Mouse (Mus musculus) layer of hippocampus, postnatal 36 days (tissue): ENCODE results near the gene Zdhhc14. TPM values are rescaled to one million over a fixed set of nuclear protein-coding genes. Genes with fewer than 3 reads are reported as not detected.

ENCODE experiments used
- DNase-seq, 2 experiments: peaks; one replicate each; pipeline ENCODE4 v3.0.0; 2022
- total RNA-seq, 2 experiments: library from RNA; stranded (reverse); gene quantifications; 2 replicates each; pipeline ENCODE4 v1.2.3; 2021

The Zdhhc14 gene
- total RNA-seq: 10 to 100 TPM; 48.7 to 51.8 TPM

GRCm38 (mm10) chr17:5491801-5492745 lies at the start of gene Zdhhc14:
TSS of gene Zdhhc14 (plus strand) at chr17:5492557.
- peak; percentile 95 to 96 for DNase-seq

- DNase-seq: no peak
These were observed 49.1 kb upstream of the Zdhhc14 start for GRCm38 (mm10) chr17:5443260-5443659.

- no peak for DNase-seq
These were observed 48.6 kb upstream of the Zdhhc14 start for GRCm38 (mm10) chr17:5443751-5444150.

DNA sequence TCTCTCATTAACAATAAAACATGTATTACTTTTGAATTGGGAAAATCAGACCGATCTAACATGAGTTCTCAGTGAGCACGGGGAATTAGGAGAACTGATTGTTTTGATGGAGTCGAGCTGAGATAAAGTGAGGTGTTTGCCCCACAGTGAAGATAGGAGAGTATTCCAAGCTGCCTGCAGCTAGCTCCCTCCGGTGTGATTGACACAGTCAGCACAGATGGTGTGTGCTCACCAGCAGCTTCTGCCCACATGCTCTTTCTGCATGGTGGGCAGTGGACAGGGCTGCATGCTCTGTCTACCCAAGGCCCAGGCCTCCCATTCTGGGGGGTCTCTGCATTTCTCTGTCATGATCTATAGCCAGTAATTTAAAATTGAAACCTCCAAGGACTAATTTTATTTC lies 38.7 kb upstream of the Zdhhc14 start:
- no peak for DNase-seq

GRCm38 (mm10) chr17:5463912-5464311 lies 28.4 kb upstream of the Zdhhc14 start:
- DNase-seq: no peak

GRCm38 (mm10) chr17:5466736-5467135 lies 25.6 kb upstream of the Zdhhc14 start:
- DNase-seq: no peak

DNA sequence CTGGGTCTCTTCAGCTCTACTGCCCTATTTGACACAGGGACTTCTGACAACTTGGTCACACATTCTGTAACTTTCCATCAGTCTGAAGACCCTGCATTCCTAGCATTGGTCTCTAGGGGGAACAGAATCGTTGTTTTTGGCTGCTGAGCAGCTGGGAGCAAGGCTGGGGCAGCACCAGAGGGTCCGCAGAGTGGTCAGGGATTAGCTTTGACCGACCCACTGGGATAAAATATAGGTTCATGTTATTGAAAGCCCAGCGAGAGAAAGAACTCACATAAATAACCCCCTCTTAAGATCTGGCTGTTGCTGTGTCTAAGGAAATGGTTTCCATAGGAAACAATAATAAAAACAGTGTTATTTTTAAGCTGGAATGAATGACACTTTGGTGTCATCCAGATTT lies 25.2 kb upstream of the Zdhhc14 start:
- DNase-seq: no peak

GRCm38 (mm10) chr17:5472268-5472667 lies 20.1 kb upstream of the Zdhhc14 start:
- no peak for DNase-seq

GRCm38 (mm10) chr17:5475960-5476725 lies 16.2 kb upstream of the Zdhhc14 start:
- DNase-seq: no peak

DNA sequence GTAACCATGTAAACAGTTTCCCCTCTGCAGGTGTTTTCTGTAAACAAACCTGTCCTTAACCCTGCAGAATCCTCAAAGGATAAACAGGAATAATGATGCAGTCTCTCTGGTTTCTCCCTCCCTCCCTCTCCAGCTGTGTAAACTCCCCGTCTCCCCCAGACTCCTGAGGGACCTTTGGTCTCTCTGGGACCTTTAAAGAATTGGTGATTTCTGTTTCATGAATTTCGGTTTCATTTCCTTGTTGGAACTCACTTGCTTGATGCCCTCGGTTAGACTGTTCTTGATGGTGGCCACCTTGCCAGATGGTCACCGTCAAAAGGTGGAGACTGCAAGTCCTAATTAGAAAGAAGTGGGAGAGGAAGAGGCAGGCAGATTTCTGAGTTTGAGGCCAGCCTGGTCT lies 8.9 kb upstream of the Zdhhc14 start:
- DNase-seq: no peak

DNA sequence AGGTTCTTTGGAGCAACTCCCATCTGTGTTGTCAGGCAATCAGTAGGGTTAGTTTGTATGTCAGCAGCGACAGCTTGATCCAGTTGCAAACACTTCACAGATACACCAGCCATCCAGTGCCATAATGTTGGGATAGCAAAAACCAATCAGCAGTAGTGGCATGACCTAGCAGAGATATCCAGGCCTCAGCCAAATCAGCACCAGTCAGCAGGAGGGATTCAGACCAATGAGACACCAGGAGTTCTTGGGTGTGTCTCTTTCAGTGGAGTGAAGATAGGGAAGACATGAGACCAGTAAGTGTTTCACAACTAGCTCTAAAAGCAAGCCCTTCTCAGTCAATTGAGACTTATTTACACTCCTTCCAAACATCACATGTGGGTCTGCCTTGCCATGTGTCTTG lies 7.7 kb upstream of the Zdhhc14 start:
- DNase-seq: no peak

DNA sequence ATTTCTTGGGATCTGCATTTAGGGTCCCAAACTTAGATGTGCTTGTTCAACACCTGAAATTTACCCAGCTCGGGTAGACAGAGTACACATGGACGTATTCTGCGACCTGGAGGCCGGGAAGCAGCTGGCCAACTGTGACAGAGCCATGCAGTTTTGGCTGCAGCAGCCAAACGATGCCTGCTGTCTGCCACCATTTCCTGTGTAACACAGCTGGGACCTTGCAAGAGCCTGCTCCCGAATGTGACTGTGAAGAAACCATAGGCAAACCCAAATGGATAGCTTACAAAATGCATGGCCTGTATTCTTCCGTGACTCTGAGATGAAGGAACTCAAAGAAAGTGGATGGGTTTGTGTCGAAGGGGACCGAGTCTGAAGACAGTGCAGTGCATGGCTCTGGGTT lies 4.2 kb upstream of the Zdhhc14 start:
- no peak for DNase-seq

- no peak for DNase-seq
These were observed 2.0 kb upstream of the Zdhhc14 start for GRCm38 (mm10) chr17:5490351-5490750.

DNA sequence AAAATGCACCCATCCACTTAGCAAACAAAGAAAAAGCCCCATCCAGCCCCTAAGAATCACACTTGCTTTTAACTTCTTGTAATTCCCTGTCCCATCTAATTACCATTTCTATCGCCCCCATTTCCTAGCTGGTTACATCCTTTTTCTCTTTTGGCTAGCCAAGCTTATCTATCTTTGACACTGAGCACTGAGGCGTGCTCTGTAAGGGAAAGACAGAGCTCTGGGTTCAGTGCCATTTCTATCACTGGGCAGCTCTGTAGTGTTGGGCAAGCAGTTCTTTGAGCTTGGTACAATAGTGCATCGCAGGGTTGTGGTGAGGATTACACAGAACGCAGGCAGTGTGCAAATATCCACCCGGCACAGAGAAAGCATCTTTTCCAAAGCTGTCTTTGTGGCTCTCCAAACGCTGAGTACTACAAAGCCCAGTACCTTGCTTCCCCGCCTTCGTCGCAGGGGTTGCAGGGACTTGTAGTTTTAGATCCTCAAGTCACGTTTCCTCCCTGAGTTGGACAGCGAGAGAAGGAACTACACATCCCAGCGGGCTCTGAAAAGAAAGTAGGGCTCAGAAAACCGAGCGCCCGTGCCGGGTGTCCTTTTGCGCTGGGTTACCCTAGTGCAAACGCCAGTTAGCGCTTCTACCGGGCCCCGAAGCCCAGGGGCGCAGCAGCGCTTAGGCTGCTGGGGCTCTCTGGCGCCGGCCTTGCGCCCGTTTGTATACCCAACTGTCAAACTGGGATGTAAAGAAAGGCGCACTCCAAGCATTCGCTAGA lies 1.1 kb upstream of the Zdhhc14 start:
- peak; percentile 91 to 92 for DNase-seq

GRCm38 (mm10) chr17:5492746-5493160 lies 396 bp downstream of the Zdhhc14 start:
- no peak for DNase-seq

GRCm38 (mm10) chr17:5493161-5493771 lies 909 bp downstream of the Zdhhc14 start:
- peak; percentile 34 to 47 for DNase-seq

GRCm38 (mm10) chr17:5493809-5494208 lies 1.5 kb downstream of the Zdhhc14 start:
- no peak for DNase-seq

DNA sequence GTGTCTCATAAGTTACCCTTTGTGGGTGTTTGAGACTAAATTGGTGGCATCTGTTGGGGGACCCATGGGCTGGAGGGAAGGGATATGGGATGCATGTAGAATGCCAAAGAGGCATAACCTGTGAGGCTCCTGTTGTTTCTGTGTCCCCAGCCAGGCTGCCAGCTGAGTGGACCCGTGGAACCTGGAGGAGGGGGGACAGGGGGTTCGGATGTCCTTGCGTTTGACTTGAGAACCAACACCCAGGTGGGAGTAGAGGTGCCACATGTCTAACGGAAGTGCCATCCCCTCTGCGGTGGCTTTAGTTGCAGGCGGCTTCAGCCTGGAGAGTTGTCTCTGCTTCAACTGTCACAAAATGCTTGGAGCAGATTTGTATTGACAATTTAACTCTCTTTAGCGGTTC lies 2.5 kb downstream of the Zdhhc14 start:
- DNase-seq: no peak

- DNase-seq: no peak
These were observed 5.3 kb downstream of the Zdhhc14 start for GRCm38 (mm10) chr17:5497695-5498094.

DNA sequence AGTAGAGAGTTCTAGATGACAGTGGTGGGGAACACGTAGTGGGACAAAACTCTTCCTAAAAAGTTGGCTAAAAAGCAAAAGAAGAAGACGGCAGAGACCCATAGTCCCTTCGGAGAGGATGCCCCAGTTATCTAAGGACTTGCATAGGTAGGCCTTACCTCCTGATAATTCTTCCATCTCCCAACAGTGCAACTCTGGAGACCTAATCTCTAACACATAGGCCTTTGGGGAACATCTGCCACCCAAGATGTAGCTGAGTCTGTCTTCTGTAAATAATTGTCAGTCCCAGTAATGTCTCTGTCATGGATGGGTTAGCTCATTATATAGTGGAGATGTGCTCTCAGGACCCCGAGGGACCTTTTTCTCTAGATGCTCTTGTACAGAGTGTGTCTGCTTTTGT lies 6.6 kb downstream of the Zdhhc14 start:
- no peak for DNase-seq

GRCm38 (mm10) chr17:5503981-5504760 lies 11.8 kb downstream of the Zdhhc14 start:
- DNase-seq: no peak
